Mouse (Mus musculus): ENCODE results near the gene Dbndd1. TPM values are rescaled to one million over a fixed set of nuclear protein-coding genes. Genes with fewer than 3 reads are reported as not detected.
A peak's percentile ranks its signal among the peaks of the same experiment; 100 is the strongest.
"Not testable (repeated sequence)": the region's sequence is repeated elsewhere in the genome, so short reads cannot be mapped to it uniquely, and the experiment has no call there.

Dbndd1 gene
- 0.15 and 0.21 TPM in 2 replicates for polyA plus RNA-seq (2015; fragmentation: Nextera tagmentation; extraction: Ambion mirVana)

DNA sequence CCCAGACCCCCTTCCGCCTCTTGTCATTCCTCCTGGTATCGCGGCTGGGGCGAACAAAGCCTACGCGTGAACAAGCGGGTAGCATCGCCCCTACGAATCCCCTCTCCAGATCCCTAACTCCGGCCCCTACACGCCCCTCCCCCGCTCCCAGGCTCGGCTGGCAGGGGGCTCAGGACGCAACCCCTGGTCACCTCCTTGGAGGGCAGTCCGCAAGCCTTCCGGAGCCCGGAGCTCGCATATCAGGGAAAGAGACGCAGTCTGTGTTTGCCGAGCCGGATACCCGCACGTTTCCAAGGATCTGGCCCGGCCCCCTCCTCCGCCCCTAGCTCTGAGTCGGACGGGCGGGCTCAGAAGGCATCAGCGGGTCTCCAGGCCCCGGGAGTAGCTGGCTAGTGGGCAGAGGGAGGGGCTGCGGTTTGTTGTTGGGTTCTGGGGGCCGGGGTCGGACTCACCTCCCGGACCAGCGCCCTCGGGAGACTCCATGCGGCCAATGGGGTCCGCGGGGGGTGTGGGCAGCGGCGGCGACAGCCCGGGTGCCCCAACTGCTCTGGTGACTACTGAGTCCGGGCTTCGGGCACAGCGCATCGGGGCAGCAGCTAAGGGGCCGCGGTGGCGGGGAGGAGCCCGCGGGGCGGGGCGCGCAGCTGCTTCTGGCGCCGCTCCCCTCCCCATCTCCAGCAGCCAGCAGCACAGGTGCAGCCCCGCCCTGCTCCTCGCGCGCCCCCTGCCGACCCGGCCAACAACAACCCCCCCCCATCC is at the start of gene Dbndd1:
TSS of gene Dbndd1 (minus strand) at position 683 of the 759 bp plus-strand sequence.
- peaks cover 13% of the 10 kb centered on the region for H3K4me1 ChIP-seq (ENCODE audit: control insufficient read depth, low read depth, low read length)
- no peaks in the 10 kb centered on the region for H3K9me3 ChIP-seq (replicated peaks; ENCODE audit: control insufficient read depth, low read length)
- H3K4me2 ChIP-seq (ENCODE audit: low read depth, low read length) = peak within 1 kb of the TSS; percentile 71
- H3K4me3 ChIP-seq (ENCODE audit: low read depth, low read length) = peak within 1 kb of the TSS; percentile 56
- no peak within 1 kb of the TSS for H3K9ac ChIP-seq (ENCODE audit: low read depth, low read length)
- 0% methylated on average over 46 of the region's 63 CpGs for WGBS (ENCODE audit: insufficient replicate concordance)
- ATAC-seq (ENCODE audit: low read depth) = no peak
- no peak within 1 kb of the TSS for H3K27ac ChIP-seq (ENCODE audit: low read length)
- peaks cover 45% of the 10 kb centered on the region for H3K27me3 ChIP-seq (ENCODE audit: control insufficient read depth, insufficient read depth, low read depth, low read length)
- H3K36me3 ChIP-seq (ENCODE audit: control insufficient read depth, insufficient read depth) = no peaks in the 10 kb centered on the region

DNA sequence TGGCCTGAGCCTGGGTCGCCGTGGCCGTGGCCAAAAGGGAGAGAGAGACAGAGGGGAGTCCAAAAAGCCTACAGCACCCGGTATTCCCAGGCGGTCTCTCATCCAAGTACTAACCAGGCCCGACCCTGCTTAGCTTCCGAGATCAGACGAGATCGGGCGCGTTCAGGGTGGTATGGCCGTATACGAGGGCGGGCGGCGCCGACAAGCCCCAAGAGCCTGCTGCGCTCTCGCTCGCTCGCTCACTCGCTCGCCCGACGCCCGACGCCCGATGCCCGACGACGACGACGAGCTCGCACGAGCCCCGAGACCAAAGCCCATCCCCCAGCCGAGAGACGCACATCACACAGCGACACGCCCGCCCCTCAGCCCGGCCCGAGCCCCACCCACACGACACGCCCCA is 49.0 kb upstream of the Dbndd1 start:
- ATAC-seq (ENCODE audit: low read depth); H3K27ac ChIP-seq (ENCODE audit: low read length); H3K4me2 ChIP-seq (ENCODE audit: low read depth, low read length); H3K9me3 ChIP-seq (replicated peaks; ENCODE audit: control insufficient read depth, low read length); H3K36me3 ChIP-seq (ENCODE audit: control insufficient read depth, insufficient read depth); H3K9ac ChIP-seq (ENCODE audit: low read depth, low read length); H3K4me1 ChIP-seq (ENCODE audit: control insufficient read depth, low read depth, low read length); H3K4me3 ChIP-seq (ENCODE audit: low read depth, low read length); H3K27me3 ChIP-seq (ENCODE audit: control insufficient read depth, insufficient read depth, low read depth, low read length): not testable (repeated sequence)
- no CpG with 5 or more reads among the region's 45 CpGs for WGBS (ENCODE audit: insufficient replicate concordance)

- WGBS (ENCODE audit: insufficient replicate concordance) = 63% methylated on average over 5 of the region's 14 CpGs
- not testable (repeated sequence) for H3K27me3 ChIP-seq (ENCODE audit: control insufficient read depth, insufficient read depth, low read depth, low read length); H3K27ac ChIP-seq (ENCODE audit: low read length); H3K9ac ChIP-seq (ENCODE audit: low read depth, low read length); H3K9me3 ChIP-seq (replicated peaks; ENCODE audit: control insufficient read depth, low read length); H3K4me3 ChIP-seq (ENCODE audit: low read depth, low read length); H3K4me1 ChIP-seq (ENCODE audit: control insufficient read depth, low read depth, low read length); H3K36me3 ChIP-seq (ENCODE audit: control insufficient read depth, insufficient read depth); ATAC-seq (ENCODE audit: low read depth); H3K4me2 ChIP-seq (ENCODE audit: low read depth, low read length)
These were observed 22.4 kb upstream of the Dbndd1 start for GRCm38 (mm10) chr8:123537641-123538040.

GRCm38 (mm10) chr8:123536990-123537380 is 21.7 kb upstream of the Dbndd1 start:
- ATAC-seq (ENCODE audit: low read depth) = no peak
- WGBS (ENCODE audit: insufficient replicate concordance) = 34% methylated on average over 6 of the region's 10 CpGs
- H3K4me2 ChIP-seq (ENCODE audit: low read depth, low read length) = no peak overlapping the region
- no peak overlapping the region for H3K9ac ChIP-seq (ENCODE audit: low read depth, low read length)
- H3K4me1 ChIP-seq (ENCODE audit: control insufficient read depth, low read depth, low read length) = no peaks in the 10 kb centered on the region
- H3K9me3 ChIP-seq (replicated peaks; ENCODE audit: control insufficient read depth, low read length) = no peaks in the 10 kb centered on the region
- no peak overlapping the region for H3K4me3 ChIP-seq (ENCODE audit: low read depth, low read length)
- H3K27ac ChIP-seq (ENCODE audit: low read length) = no peak overlapping the region
- no peaks in the 10 kb centered on the region for H3K36me3 ChIP-seq (ENCODE audit: control insufficient read depth, insufficient read depth)
- peaks cover 3% of the 10 kb centered on the region for H3K27me3 ChIP-seq (ENCODE audit: control insufficient read depth, insufficient read depth, low read depth, low read length)

- H3K4me2 ChIP-seq (ENCODE audit: low read depth, low read length) = no peak overlapping the region
- H3K36me3 ChIP-seq (ENCODE audit: control insufficient read depth, insufficient read depth) = no peaks in the 10 kb centered on the region
- ATAC-seq (ENCODE audit: low read depth) = no peak
- H3K4me3 ChIP-seq (ENCODE audit: low read depth, low read length) = no peak overlapping the region
- H3K27me3 ChIP-seq (ENCODE audit: control insufficient read depth, insufficient read depth, low read depth, low read length) = peaks cover 3% of the 10 kb centered on the region
- H3K9ac ChIP-seq (ENCODE audit: low read depth, low read length) = no peak overlapping the region
- 75% methylated on average over 9 of the region's 9 CpGs for WGBS (ENCODE audit: insufficient replicate concordance)
- H3K27ac ChIP-seq (ENCODE audit: low read length) = no peak overlapping the region
- H3K9me3 ChIP-seq (replicated peaks; ENCODE audit: control insufficient read depth, low read length) = no peaks in the 10 kb centered on the region
- H3K4me1 ChIP-seq (ENCODE audit: control insufficient read depth, low read depth, low read length) = no peaks in the 10 kb centered on the region
These were observed 21.2 kb upstream of the Dbndd1 start for GRCm38 (mm10) chr8:123536242-123536989.

DNA sequence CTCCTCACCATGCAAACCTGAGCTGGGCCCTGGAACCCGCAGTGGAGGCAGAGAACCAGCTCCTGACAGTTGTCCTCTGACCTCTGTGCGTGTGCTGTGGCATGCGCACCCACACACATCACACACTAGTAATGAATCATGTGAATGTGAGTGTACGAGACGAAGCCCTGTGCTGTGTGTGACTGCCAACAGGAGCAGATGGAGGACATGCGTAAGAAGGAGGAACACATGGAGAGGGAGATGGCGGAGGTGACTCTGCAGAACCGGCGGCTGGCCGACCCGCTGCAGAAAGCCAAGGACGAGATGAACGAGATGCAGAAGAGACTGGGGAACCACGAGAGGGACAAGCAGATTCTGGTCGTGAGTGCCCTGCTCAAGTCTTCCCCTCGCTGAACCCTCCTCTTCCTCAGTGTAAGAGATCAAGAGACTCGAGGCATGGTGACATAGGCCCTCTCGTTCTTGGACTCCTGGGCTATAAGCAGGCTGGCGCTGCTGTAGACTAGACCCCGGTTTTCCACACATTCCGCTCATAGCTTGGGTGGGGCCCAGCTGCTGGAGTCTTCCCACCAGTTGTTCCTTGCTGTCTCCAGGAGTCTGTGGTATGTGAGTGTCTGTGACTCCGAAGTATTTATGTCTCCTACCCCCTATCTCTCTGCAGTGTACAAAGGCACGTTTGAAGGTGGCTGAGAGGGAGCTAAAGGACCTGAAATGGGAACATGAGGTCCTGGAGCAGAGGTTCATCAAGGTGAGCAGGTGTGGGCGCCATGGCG is 12.6 kb upstream of the Dbndd1 start:
- ATAC-seq (ENCODE audit: low read depth) = no peak
- Histone ChIP-seq H3K4me1 (ENCODE audit: control insufficient read depth, low read depth, low read length) (no peaks in the 10 kb centered on the region), H3K9me3 (replicated peaks; ENCODE audit: control insufficient read depth, low read length) (no peaks in the 10 kb centered on the region), H3K27ac (ENCODE audit: low read length) (no peak overlapping the region), H3K27me3 (ENCODE audit: control insufficient read depth, insufficient read depth, low read depth, low read length) (no peaks in the 10 kb centered on the region), H3K36me3 (ENCODE audit: control insufficient read depth, insufficient read depth) (0 out of 2 replicates have a peak, but pooled peaks cover 2% of the 10 kb centered on the region), H3K9ac (ENCODE audit: low read depth, low read length) (no peak overlapping the region), H3K4me2 (ENCODE audit: low read depth, low read length) (no peak overlapping the region), H3K4me3 (ENCODE audit: low read depth, low read length) (no peak overlapping the region)
- 79% methylated on average over 25 of the region's 25 CpGs for WGBS (ENCODE audit: insufficient replicate concordance)

- not testable (repeated sequence) for H3K4me3 ChIP-seq (ENCODE audit: low read depth, low read length); ATAC-seq (ENCODE audit: low read depth); H3K9ac ChIP-seq (ENCODE audit: low read depth, low read length); H3K36me3 ChIP-seq (ENCODE audit: control insufficient read depth, insufficient read depth); H3K4me2 ChIP-seq (ENCODE audit: low read depth, low read length); H3K27ac ChIP-seq (ENCODE audit: low read length); H3K4me1 ChIP-seq (ENCODE audit: control insufficient read depth, low read depth, low read length); H3K9me3 ChIP-seq (replicated peaks; ENCODE audit: control insufficient read depth, low read length)
- 88% methylated on average over 1 of the region's 1 CpGs for WGBS (ENCODE audit: insufficient replicate concordance)
- H3K27me3 ChIP-seq (ENCODE audit: control insufficient read depth, insufficient read depth, low read depth, low read length) = peaks cover 19% of the 10 kb centered on the region
These were observed 4.8 kb upstream of the Dbndd1 start for GRCm38 (mm10) chr8:123520048-123520447.

GRCm38 (mm10) chr8:123518667-123519066 is 3.4 kb upstream of the Dbndd1 start, which contains the start of gene Gas8:
Gene Gas8, plus strand, starts transcription at chr8:123518834.
- Histone ChIP-seq H3K27me3 (ENCODE audit: control insufficient read depth, insufficient read depth, low read depth, low read length) (peaks cover 33% of the 10 kb centered on the region), H3K36me3 (ENCODE audit: control insufficient read depth, insufficient read depth) (no peaks in the 10 kb centered on the region), H3K4me3 (ENCODE audit: low read depth, low read length) (peak within 1 kb of the TSS; percentile 64), H3K9ac (ENCODE audit: low read depth, low read length) (peak within 1 kb of the TSS; percentile 38), H3K4me2 (ENCODE audit: low read depth, low read length) (peak within 1 kb of the TSS; percentile 72), H3K9me3 (replicated peaks; ENCODE audit: control insufficient read depth, low read length) (no peaks in the 10 kb centered on the region), H3K27ac (ENCODE audit: low read length) (no peak within 1 kb of the TSS), H3K4me1 (ENCODE audit: control insufficient read depth, low read depth, low read length) (peaks cover 13% of the 10 kb centered on the region)
- peak; percentile 91 for ATAC-seq (ENCODE audit: low read depth)
- WGBS (ENCODE audit: insufficient replicate concordance) = 0% methylated on average over 20 of the region's 20 CpGs
